Mouse (Mus musculus) mature B cell (primary cell): ENCODE measurements around the gene Atf7ip.

Experiments
- in situ Hi-C: fragments of 300-500 bp; cut with MboI; formaldehyde crosslinking; loops from 2 replicates; pipeline ENCODE4 v1.14.3; 2019

Atf7ip gene

DNA sequence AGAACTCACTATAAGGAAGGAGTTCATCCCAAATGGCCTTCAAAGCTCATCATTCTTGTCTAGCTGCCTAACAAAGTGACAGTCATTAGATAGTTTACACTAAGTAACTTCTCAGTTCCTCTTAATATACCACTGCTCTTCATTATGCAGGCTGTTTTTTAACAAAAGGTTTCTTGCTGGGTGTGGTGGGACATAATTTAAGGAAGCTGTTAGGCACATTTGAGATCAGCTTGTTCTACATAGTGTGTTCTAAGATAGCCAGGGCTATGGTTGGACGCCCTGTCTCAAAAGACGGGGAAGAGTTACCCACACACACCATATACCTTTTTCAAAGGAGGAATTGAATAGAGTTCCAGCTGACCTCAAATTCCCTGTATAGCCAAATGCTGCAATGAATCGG lies 21.9 kb upstream of the Atf7ip start:
- in situ Hi-C loops, result no loop called here

DNA sequence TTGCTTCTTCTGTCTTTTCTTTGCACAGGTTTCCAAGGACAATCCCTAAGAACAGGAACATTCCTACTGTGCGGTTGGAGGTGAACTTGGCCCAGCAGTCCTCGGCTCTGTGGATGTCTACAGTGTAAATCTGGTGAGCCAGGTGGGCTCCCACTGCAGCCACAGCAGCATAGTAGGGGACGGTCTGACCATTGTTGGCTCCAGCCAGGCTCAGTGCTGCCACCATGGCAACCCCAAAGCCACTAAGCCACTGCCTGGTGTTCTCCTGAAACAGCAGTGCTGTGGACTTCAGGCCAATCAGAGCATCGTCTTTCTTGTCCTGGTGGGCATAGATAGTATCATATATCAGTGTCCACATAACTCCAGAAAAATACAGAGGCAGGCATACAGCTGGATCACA lies 19.8 kb upstream of the Atf7ip start:
- in situ Hi-C loops, result no loop called here

DNA sequence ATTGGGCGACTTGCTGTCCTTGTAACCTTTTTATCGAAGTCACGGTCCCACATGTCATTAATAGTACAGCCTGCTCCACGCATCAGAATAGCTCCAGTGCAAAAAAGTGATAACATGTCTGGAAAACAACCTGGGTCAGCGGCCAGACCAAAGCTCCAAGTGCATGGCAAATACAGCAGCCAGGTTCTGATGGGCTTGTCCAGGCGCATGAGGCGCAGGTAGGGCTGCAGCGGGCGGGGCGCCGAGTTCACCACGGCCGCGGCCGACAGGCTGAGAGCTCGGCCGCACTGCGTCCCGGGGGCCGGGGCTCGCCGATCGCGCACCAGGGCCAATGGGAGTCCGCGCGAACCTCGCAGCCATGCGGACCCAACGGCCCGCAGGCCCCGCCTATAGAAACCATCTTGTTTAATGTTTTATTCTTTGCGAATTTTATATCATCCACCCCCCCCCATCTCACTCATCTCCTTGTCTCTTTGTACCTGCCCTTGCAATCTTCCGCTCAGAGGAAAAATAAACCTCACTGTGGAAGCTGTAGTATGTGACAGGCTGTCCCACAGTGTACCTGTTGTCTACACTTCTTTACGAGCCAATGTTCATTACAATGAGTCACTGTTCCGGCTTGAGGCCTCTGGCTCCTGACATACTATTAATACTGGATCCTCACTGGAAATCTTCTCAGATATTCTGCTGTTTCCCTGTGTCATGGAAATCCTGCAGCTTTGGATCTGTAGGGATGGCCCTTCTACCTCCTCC lies 19.0 kb upstream of the Atf7ip start:
- in situ Hi-C loops, result no loop called here

DNA sequence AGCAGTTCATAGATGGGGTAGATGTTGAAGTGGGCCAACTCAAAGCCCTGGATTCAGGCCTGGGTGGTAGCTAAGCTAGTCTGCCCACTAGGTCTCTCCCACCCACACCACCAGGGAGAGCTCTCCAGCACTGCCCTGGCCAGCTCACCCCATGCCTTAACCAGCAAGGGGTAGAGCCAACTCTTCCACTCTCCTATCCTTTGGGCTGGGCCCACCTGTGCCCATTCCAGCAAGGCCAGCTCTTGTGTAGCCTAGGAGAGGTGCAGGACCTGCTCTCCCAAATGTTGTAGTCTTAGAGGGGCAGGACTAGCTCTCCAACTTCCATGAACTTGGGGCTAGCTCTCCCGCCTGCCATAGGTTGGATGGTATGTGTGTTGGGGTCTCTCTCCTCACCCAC lies 18.4 kb upstream of the Atf7ip start:
- in situ Hi-C loops, result no loop called here

DNA sequence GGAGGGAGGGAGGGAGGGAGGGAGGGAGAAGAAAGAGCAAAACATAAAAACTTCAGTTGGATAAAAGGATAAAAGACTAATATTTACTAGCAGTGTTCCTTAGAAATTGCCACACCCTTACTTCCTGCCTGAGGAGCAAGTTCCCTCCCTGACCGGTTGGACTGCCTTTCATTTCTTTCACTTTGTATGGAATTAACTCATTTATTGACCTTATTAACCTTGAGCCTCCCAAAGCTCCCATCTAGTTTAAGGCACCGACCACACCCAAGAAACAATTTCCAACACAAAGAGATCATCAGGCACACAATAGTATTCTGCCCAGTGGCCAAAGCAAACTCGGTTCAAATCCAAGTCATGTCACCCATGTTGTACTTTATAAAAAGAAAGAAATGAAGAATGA lies 16.1 kb upstream of the Atf7ip start:
- in situ Hi-C loops, result no loop called here

DNA sequence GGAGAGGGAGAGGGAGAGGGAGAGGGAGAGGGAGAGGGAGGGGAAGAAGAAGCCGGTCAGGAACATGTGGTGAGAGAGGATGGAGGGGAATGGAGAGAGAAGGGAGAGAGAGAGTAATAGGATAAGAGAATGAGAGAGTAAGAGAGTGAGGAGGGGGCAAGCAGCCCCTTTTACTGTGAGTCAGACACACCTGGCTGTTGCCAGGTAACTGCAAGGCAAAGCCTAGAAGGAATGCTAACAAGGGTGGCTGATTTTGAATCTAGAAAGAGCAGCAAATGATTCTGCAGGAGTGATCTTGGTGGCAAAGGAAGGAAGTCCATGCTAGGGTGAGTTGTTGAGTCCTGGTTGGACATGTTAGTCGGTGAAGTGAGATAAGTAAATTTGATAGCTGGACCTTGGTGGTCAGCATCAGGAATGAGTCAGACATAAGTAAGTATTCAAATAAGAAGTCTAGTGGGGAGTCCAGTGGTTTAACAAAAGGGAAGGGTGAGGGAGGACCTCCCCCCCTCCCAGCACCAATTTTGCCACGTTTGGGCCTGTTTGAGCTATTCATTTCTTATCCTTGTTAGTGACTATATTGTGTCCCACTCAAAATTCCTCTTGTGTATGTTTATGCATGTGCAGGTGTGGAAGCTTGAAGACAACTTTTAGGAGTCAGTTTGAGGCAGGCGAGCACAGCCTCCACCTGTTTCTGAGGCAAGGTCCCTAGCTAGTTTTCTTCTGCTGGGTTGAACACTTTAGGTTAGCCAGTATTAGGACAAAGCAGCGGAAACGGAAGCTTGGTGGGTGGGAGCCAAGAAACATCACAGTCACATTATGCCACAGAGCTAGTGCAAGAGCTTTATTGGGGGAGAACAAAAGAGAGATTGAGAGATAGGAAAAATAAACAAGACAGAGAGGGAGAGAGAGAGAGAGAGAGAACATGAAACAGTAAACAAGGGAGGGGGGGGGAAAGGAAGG lies 15.2 kb upstream of the Atf7ip start:
- in situ Hi-C loops, result no loop called here

DNA sequence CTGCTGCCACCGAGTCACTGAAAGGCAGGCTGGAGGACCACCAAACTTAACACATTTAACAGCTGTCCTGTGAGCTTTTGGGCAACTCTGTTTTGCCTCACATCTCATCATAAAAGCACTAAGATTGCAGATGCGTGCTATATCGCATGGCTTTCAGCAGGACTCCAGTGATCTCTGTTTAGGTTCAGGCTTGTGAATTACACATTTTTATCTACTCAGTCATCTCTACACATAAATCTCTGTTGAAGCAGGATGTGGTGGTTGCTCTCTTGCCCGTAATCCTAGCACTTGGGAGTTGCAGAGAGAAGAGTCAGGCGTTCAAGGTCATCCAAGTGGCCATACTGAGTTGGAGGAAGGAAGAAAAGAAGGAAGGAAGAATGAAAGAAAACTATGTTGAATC lies 14.3 kb upstream of the Atf7ip start:
- in situ Hi-C loops, result no loop called here

DNA sequence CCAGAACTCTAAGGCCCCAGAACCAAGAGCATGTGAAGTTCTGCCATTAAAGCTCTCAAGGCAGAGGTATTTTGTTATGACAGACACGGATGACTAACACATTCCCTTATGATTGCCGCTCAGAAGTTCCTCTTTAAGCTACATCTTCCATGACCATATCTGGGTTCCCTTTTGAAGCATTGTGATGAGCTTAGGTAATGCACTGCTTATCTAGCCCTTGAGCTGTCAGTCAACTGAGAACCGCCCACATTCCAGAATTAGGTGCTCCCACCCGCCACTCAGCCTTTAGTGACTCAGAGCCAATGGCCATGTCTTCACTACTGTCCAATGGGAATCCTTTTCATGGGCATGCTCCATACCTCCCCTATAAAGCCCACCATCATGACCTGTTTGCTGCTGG lies 13.7 kb upstream of the Atf7ip start:
- in situ Hi-C loops, result no loop called here

DNA sequence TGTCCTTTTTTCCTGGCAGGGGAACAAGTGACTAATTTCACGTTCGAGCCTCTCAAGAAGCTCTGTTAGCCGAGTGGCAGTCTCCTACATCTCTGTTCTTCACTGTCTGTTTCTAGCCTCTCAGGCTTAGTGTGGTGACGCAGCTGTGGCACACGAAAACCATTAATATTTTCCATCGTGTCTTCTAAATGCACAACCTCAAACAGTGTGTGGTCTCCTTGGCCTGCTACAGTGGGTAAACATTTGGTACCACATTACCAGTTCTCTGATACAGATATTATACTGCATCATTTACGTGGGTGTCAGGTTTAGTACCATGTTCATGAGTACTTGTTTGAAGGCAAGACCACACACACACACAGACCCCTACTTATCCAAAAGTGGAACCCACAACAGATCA lies 12.5 kb upstream of the Atf7ip start:
- in situ Hi-C loops, result no loop called here

DNA sequence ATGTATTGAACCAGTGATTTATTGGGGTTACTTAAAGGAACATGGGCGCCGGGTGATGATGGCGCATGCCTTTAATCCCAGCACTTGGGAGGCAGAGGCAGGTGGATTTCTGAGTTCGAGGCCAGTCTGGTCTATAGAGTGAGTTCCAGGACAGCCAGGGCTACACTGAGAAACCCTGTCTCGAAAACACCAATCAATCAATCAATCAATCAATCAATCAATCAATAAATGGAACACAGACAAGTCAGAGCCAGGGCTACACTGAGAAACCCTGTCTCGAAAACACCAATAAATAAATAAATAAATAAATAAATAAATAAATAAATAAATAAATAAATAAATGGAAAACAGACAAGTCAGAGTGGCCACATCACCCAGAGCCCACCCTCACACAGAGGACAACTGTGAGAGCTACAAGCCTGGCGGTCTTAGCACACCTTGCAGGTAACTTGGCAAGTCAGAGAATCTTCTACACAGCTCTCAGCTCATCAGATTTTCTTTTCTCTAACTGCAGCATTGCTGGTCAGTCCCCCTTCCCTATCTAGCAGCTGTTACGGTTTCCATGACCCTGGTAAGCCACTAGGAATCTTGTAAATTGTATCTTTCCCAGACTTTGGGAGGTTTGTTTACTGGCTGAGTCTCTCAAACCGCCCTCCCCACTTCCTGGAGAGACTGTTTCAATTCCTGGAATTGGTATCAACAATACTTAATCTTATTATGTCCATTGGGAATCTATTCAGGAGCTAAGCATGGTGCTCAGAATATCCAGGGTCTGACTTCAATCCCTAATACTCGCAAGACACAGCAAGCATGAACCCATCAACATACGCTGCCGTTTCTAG lies 11.8 kb upstream of the Atf7ip start:
- in situ Hi-C loops, result no loop called here

DNA sequence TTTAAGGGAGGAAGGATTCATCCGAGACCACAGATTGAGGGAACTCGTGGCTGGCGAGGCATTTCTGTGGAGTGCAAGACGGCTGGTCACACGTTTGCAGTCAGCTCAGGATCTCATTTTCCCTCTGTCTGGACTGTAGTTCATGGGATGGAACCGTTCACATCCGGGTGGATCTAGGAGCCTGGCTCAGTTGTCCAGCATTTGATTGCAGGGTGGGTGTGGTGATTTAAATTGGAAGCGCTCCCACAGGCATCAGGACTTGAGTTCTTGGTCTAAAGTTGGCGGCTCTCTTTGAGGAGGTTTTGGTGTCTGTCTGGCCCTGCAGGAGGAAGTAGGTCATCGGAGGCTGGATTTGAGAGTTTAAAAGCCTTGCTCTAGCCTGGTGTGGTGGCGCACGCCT lies 10.9 kb upstream of the Atf7ip start:
- in situ Hi-C loops, result no loop called here

DNA sequence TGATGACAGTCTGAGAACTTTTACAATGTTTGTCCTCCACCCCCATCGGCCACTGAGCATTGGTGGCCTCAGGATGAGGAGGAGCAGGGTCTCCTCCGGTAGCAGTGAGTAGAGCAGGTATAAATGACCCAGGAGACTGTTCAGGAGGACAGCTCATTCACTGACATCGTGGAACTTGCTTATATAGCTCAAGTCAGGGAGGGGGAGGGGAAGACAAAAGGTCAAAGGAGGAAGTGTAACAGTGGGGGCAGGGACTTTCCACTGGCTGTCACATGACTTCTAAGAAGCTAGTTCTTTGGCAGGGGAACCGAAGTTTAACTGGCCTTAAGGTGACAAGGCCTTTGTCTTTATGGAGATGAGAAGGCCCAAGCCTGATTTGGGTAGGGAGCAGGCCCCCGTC lies 8.2 kb upstream of the Atf7ip start:
- in situ Hi-C loops, result no loop called here

DNA sequence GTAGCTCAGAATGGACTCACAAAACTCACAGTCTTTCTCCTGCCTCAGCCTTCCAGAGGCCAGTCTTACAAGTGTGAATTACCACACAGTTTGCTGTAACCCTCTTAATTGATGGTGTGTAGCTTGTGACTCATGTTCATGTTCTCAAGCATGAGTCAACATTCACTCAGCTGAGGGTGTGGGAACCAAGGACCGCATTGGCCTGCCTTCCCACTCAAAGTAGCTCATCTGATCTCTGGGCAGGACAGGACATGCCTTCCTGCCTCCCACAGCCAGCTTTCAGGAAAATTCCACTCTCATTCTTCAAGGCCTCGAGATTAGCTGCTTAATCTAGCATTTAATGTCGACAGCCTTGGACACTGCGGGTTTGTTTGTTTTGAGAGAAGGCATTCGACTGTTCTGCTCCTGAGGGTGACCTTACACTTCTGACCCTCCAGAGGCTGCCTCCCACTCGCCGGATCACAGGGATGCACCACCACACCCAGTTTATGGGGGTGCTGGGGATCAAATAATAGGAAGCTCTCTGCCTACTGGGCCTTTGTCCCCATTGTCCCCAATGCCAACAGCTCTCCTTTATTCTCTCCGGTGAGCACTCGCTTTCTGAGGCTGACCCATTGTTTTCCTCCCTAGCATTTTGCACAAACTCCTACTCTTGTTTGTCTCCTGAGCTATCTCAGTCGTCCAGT lies 6.5 kb upstream of the Atf7ip start:
- in situ Hi-C loops, result no loop called here

DNA sequence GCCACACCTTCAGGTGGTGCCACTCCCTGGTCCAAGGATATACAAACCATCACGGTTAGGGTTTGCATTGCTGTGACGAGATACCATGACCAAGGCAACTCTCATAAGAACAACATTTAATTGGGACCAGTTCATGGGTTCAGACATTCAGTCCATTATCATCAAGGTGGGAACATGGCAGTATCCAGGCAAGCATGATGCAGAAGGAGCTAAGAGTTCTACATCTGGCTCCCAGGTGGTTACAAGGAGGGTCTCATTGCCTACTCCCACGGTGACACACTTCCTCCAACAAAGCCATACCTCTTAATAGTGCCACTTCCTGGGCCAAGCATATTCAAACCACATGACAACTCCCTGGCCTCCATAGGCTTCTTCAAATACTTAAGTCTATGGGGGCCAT lies 2.7 kb downstream of the Atf7ip start:
- in situ Hi-C loops, result no loop called here

DNA sequence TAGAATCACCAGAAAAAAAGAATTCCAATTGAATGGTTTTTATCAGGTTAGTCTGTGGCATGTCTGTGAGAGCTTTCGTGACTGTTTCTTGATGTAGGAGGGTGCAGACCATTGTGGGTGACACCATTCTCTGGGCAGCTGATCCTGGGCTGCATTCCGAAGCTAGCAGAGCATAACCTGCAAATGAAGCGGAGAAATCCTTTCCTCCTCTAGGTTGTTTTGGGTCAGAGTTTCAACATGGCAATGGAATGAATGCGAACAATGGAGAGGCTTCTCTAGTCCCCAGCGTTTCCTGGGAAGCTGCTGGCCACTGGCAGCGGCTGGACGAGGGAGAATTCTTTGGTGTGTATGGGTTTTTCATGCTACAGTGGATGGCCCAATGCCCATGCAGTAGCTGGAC lies 5.0 kb downstream of the Atf7ip start:
- in situ Hi-C loops, result loop anchor here (10.0 kb wide), 1 partner anchor 86 kb away; no protein-coding TSS in a partner anchor

DNA sequence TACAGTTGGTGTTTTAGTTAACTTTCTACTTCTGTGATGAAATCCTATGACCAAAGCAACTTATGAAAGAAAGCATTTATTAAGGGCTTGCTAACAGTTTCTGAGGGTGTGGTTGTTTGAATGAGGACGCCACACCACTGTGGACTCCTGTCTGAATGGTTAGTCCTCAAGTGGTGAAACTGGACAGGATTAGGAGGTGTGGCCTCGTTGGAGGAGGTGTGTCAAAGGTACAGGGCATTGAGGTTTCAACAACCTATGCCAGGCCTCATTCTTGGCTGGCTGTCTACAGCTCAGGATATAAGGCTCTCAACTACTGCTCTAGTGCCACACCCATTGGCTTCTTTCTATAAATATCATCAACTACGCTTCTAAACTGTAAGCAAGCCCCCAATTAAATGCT lies 6.4 kb downstream of the Atf7ip start:
- in situ Hi-C loops, result loop anchor here (10.0 kb wide), 1 partner anchor 88 kb away; no protein-coding TSS in a partner anchor

DNA sequence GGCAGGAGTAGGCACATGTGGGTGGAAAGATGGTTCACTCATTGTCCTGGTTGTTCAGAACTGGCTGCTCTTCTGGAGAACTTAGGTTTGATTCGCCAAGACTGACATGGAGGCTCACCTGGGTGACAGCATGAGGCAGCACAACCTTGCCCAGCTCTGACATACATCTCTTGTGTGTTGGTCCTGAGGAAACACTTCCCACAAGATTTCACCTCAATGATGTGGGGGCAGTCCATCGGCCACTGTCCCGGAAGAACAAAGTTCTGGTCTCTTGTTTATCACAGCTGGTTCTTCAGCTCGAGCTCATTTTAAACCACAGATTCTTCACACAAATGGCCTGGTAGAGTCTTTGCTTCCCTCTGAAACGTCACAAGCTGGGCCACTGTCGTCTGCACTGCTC lies 10.7 kb downstream of the Atf7ip start:
- in situ Hi-C loops, result loop anchor here (5.0 to 10.0 kb wide), 2 partner anchors 49 to 92 kb away; no protein-coding TSS in a partner anchor

DNA sequence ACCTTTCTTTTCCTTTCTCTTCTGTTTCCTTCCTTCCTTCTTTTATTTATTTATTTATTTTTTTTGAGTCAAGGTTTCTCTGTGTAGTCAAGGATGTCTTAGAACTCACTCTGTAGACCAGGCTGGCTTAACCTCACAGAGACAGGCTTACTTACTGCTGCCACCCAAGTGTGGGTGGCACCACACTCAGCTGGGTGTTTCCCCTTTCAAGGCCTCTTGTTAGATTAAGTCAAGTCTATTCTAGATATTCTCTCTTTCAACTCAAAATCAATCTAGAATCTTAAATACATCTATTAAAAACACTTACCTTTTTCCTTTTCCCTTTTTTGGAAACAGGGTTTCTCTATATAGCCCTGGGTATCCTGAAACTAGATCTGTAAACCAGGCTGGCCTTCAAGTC lies 11.3 kb downstream of the Atf7ip start:
- in situ Hi-C loops, result loop anchor here (5.0 to 10.0 kb wide), 2 partner anchors 50 to 92 kb away; no protein-coding TSS in a partner anchor

DNA sequence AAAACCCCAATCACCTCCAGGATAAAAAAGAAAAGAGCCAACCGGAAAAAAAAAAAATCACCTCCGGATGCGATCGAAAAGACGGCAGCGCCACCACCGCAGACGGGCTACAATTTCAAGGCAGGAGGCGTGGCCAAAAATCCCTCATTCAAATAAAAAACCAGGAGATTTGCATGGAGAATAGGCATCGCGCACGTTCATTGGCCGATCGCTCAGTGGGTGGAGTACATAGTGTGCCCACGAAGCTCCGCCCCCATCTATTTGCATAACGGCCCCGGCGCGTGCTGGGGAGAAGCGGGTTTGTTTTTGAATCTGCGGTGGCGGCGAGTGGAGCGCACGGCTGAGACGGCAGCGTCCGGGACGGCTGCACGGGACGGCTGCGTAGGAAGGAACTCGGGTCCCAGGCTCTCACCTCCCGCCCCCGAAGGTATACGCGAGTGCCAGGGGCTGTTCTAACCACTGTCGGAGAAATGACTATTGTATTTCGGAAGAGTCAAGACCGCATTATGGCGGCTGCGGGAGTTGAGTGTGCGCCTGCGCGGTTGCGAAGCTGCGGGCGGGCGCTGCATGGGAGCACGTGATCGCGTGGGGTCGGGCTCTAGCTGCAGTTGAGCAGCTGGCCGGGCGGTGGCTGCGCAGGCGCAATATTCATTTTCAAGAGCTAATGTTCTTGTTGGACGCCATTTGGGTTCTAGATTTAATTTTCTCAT lies 12.7 kb downstream of the Atf7ip start:
- in situ Hi-C loops, result loop anchor here (5.0 to 10.0 kb wide), 2 partner anchors 51 to 94 kb away; no protein-coding TSS in a partner anchor

DNA sequence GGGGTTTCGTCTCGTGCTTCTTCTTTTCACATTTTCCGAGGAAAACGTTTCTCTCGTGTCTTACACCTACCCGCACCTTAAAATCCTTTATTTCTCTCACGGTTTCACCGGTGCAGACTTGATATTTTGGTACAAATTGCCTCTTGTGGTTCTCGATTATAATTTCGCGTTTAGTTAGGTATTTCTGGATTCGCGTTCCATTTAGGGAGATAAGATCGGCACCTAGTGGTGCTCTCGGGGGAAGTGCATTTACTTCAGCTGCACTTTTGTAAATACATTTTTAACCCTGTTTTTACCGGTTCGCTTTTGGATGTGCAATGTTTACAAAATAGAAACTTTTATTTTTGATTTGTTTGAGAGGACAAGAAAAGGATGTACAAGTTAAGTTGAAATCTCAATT lies 13.3 kb downstream of the Atf7ip start:
- in situ Hi-C loops, result loop anchor here (5.0 to 10.0 kb wide), 2 partner anchors 52 to 94 kb away; no protein-coding TSS in a partner anchor

DNA sequence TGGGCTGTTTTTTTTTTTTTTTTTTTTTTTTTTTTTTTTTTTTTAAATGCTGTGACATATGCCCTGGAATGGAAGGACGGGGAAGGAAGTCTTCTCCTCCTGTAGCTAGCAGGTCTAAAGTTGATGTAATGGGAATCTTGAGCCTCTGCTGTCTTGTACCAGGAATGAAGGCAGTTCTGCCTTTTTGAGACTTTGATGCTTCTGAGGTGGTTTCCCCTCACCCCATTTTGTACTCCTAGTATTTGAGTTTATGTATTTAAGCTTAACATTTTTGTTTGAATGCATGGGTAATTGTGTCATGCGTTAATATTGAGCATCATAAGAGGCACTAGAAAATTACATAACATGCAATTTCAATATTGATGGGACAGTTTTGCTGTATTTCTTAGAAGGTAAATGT lies 14.4 kb downstream of the Atf7ip start:
- in situ Hi-C loops, result no loop called here
